Mouse (Mus musculus) adrenal gland (tissue): ENCODE measurements around the gene Qprt.

Experiments
- intact Hi-C: fragments of 180-260 bp; cut with DNase I; formaldehyde crosslinking; loops from one replicate; pipeline ENCODE4 v1.15.1; 2025
- long read RNA-seq, 2 experiments: library from polyadenylated mRNA; unstranded; transcript quantifications; one replicate each; pipeline ENCODE4 v2.0.0; 2020; ENCODE audit warnings: borderline replicate concordance in 1 of 2; ENCODE audit not compliant: insufficient replicate concordance in 1 of 2

Gene Qprt
- long read RNA-seq, experiment 1 = 0 reads
- long read RNA-seq, experiment 2, partial matches to known transcripts = 0 of 2 reads
- long read RNA-seq, experiment 2, other reads (novel, unspliced or antisense) = 0 of 2 reads

DNA sequence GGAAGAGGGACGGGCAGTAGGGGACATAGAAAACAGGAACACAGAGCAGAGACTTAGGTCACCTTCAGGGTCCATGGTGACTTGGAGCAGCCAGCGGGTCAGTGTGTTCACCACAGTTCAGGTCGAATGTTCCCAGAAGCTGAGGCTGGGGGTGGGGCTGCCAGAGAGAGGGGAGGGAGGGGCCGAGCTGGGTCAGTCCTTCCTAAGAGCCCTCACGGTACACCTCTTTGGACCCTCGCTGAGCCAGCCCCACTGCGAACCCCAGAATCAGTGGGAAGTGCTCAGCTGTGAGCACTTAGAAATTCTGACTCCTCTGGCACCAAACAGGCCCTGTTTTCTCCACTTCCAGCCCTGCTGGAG lies at the start of gene Qprt:
TSS of gene Qprt (minus strand) at position 316 of the 360 bp plus-strand sequence.
- intact Hi-C loops = no loop called here

- intact Hi-C loops = no loop called here
Observed at GRCm38 (mm10) chr7:127166501-127166900, 44.5 kb upstream of the Qprt start.

- intact Hi-C loops = no loop called here
Observed at GRCm38 (mm10) chr7:127165607-127166493, 43.8 kb upstream of the Qprt start.

DNA sequence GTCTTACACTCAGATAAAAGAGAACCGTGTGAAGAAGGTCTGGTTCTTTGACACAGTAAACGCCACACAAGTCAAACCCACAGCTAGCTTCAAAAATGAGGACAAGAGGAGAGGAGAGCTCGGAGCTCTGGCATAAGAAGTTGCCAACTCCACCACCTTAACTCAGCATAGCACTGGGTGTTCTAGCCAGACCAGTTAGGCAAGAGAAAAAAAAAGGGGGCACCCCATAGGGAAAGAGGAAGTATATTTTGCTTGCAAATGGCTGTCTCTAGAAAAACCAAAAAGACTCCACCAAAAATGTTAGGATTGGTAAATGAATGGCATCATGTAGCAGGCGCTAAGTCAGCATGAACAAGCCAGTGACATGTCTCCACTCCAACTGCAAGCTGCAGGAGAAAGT lies 42.0 kb upstream of the Qprt start:
- intact Hi-C loops = no loop called here

GRCm38 (mm10) chr7:127162546-127162945 lies 40.5 kb upstream of the Qprt start:
- intact Hi-C loops = no loop called here

- intact Hi-C loops = no loop called here
Observed at GRCm38 (mm10) chr7:127157548-127157947, 35.5 kb upstream of the Qprt start.

DNA sequence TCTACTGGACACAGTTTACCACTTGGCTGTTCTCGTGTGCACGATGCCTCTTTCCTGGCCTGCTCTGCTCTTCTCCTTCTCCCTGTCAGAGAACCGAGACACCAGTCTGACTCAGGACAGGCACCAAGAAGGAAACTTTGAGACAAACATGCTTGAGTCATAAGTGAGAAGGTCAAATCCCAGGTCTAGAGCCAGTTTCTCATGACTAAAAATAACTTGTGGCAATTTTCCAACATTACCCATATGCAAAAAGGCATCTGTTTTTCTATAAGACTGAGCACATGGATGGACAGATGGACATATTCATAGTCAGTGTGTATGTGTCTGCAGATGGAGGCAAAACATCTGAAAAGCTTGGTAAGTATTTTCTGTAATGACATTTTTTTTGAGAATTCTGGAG lies 31.5 kb upstream of the Qprt start:
- intact Hi-C loops = no loop called here

GRCm38 (mm10) chr7:127152464-127152863 lies 30.4 kb upstream of the Qprt start:
- intact Hi-C loops = no loop called here

DNA sequence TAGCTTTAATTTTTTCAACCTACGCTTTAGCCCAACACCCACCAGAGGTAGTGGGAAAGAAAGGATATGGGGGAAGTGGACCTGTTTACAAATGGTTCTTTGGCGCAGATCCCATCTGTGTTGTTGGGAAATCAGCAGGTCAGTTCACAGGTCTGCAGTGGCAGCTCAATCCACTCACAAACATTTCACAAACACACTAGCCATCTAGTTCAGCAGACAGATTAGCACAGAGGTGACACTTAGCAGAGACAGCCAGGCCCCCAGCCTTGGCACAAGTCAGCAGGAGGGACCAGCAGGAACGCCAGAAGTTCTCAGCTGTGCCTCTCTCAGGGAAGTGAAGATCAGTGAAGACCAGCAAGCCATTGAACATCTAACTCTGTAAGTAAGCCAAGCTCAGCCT lies 25.9 kb upstream of the Qprt start:
- intact Hi-C loops = no loop called here

- intact Hi-C loops = no loop called here
Observed at GRCm38 (mm10) chr7:127146267-127146603, 24.2 kb upstream of the Qprt start.

DNA sequence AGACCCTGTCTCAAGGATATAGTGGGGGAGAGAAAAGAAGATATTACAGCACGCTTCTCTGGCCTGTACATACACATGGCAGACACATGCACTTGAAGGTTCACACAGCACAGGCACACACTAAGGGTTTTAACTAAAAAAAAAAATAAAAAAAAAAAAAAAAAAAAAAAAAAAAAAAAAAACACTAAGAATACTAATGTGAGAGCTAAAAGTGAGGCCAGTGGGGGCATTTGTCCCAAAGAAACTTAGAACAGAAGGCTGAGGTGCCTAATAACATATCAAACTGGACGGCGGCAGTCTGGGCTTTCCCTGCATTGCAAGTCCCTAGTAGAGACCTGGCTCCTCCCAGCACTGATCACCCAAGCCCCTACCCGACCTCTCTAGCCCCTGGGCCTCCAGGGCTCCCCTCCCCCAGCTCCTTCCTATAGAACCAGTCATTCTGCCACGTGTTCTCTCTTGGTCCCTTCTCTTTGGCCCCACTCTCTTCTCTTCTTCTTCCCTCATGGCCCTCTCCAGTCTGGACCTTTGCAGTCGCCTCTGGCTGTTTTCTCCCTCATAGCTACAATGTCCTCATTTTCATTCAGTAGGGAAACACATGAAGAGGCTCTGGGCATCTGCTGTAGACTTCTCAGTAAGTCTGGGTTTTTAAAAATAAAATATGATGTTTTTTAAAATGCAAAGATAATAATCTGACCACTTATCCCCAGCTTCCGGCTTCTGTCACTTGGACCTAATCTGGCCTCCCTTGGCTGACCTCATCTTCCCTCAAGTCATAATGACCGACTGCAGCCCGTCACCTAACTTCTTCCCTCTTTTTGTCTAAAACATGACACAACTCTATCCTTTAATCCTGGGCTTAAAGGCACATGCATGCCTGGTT lies 23.6 kb upstream of the Qprt start:
- intact Hi-C loops = no loop called here

- intact Hi-C loops = no loop called here
Observed at GRCm38 (mm10) chr7:127144412-127144811, 22.4 kb upstream of the Qprt start.

DNA sequence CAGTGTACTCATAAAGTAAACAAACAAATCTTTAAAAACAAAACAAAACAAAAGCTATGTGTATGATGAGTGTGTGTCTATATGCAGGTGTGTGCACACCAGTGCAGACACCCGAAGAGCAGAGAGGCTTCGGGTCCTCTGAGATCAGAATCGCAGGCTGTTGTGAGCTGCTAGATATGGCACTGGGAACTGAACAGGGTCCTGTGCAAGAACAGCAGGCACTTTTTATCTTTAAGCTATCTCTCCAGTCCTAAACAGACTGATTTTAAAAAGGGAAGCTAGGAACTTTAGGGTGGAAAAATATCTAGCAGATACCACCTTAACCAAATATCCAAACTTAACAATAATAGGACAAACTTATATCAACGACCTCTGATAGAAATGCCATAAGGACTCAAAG lies 20.6 kb upstream of the Qprt start:
- intact Hi-C loops = no loop called here

- intact Hi-C loops = no loop called here
Observed at GRCm38 (mm10) chr7:127142214-127142613, 20.2 kb upstream of the Qprt start.

DNA sequence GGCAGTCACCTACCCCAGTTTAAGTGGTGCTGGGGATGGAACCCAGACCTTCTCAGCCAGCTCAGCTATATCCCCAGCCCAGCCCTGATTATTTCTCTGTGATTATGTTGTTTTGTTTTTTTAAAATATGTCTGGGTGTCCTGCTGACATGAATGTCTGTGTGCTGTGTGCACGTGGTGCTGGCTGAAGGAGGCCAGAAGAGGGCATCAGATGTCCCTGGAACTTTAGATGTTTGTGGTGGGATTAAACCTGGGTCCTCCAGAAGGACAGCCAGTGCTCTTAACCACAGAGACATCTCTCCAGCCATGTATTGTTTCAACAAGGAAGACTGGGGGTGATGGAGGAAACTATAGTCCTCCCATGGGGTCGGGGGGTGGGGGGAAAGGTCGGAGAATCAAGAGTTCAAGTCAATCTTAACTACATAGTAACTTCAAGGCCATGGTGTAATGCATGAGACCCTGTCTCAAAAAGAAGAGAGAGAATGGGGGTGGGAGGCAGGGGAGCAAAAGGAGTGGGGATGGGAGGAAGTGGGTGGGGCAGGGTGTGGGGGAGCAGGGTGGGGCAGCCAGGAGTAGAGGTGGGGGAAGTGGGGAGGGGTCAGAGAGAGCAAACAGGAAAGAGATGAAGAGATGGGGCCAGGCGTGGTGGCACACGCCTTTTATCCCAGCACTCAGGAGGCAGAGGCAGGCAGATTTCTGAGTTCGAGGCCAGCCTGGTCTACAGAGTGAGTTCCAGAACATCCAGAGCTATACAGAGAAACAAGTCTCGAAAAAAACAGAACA lies 18.8 kb upstream of the Qprt start:
- intact Hi-C loops = no loop called here

DNA sequence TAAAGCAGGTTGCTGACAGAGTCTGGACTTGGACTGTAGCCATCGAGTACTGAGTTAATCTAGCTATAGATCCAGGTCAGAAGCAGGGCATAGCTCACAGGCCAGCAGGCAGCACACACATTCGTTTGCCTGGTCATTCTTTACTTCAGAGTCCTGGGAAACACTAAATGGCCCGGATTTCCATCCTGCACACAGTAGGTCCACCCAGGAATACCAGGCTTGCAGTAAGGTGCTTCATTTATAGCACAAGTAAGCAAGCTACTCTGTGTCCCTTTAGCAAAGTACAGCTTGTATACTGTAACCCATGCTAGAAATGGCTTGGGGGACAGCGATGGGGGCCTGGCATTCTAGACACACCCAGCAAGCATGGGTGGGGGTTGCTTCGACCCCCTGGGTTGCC lies 17.5 kb upstream of the Qprt start:
- intact Hi-C loops = no loop called here

GRCm38 (mm10) chr7:127139100-127139499 lies 17.1 kb upstream of the Qprt start:
- intact Hi-C loops = no loop called here

GRCm38 (mm10) chr7:127137262-127138017 lies 15.4 kb upstream of the Qprt start, which contains the start of gene Spn:
TSS of gene Spn (minus strand) at chr7:127137823.
- intact Hi-C loops = no loop called here

- intact Hi-C loops = no loop called here
Observed at GRCm38 (mm10) chr7:127136181-127137071, 14.4 kb upstream of the Qprt start.
